Mouse (Mus musculus) left cerebral cortex, postnatal 25 days (tissue): Measurements from ENCODE around the gene Cebpe. TPM values are rescaled to one million over a fixed set of nuclear protein-coding genes. Genes with fewer than 3 reads are reported as not detected.
A peak's percentile ranks its signal among the peaks of the same experiment; 100 is the strongest.

Experiments
- DNase-seq, 2 experiments: peaks; one replicate each; pipeline ENCODE4 v3.0.0; 2022; ENCODE audit warnings: low spot score in 2 of 2, mixed read lengths in 1 of 2
- intact Hi-C: fragments of 180-260 bp; cut with DNase I; formaldehyde crosslinking; loops from one replicate; pipeline ENCODE4 v1.15.1; 2025
- total RNA-seq, 2 experiments: library from RNA; stranded (reverse); gene quantifications; 2 replicates each; pipeline ENCODE4 v1.2.3; 2021

Cebpe gene
- not detected for total RNA-seq

GRCm38 (mm10) chr14:54712074-54712473 is at the start of gene Cebpe:
Gene Cebpe (minus strand): TSS chr14:54712174.
- DNase-seq: no peak
- intact Hi-C loops: loop anchor here (5.0 kb wide), 2 partner anchors 150 to 300 kb away; no protein-coding TSS in a partner anchor

- DNase-seq: peak in 1 of 2 experiments; percentile 76
- intact Hi-C loops: no loop called here
Observed at GRCm38 (mm10) chr14:54756382-54756781, 44.4 kb upstream of the Cebpe start.

GRCm38 (mm10) chr14:54754602-54755018 is 42.6 kb upstream of the Cebpe start:
- peak in 1 of 2 experiments; percentile 59 for DNase-seq
- intact Hi-C loops: loop anchor here (2.0 kb wide), 1 partner anchor 22 kb away; no protein-coding TSS in a partner anchor

GRCm38 (mm10) chr14:54753986-54754601 is 42.1 kb upstream of the Cebpe start:
- no peak for DNase-seq
- intact Hi-C loops: loop anchor here (2.0 kb wide), 1 partner anchor 23 kb away; no protein-coding TSS in a partner anchor

GRCm38 (mm10) chr14:54752938-54753337 is 41.0 kb upstream of the Cebpe start:
- DNase-seq: peak in 1 of 2 experiments; percentile 60
- intact Hi-C loops: no loop called here

- DNase-seq: no peak
- intact Hi-C loops: no loop called here
Observed at GRCm38 (mm10) chr14:54751768-54752167, 39.8 kb upstream of the Cebpe start.

- intact Hi-C loops: no loop called here
- DNase-seq: peak in 1 of 2 experiments; percentile 57
Observed at GRCm38 (mm10) chr14:54749238-54749637, 37.3 kb upstream of the Cebpe start.

GRCm38 (mm10) chr14:54747942-54748917 is 36.3 kb upstream of the Cebpe start:
- intact Hi-C loops: no loop called here
- DNase-seq: no peak

GRCm38 (mm10) chr14:54746038-54746437 is 34.1 kb upstream of the Cebpe start:
- intact Hi-C loops: no loop called here
- no peak for DNase-seq

- intact Hi-C loops: no loop called here
- DNase-seq: no peak
Observed at GRCm38 (mm10) chr14:54744473-54744872, 32.5 kb upstream of the Cebpe start.

GRCm38 (mm10) chr14:54742375-54742774 is 30.4 kb upstream of the Cebpe start:
- no peak for DNase-seq
- intact Hi-C loops: no loop called here

- intact Hi-C loops: no loop called here
- DNase-seq: no peak
Observed at GRCm38 (mm10) chr14:54741721-54742120, 29.7 kb upstream of the Cebpe start.

GRCm38 (mm10) chr14:54737634-54738033 is 25.7 kb upstream of the Cebpe start:
- DNase-seq: no peak
- intact Hi-C loops: no loop called here

- intact Hi-C loops: no loop called here
Observed at GRCm38 (mm10) chr14:54736555-54737552, 24.9 kb upstream of the Cebpe start.

GRCm38 (mm10) chr14:54735221-54735620 is 23.2 kb upstream of the Cebpe start:
- intact Hi-C loops: no loop called here
- DNase-seq: no peak

More at GRCm38 (mm10) chr14:54736555-54737552, 24.9 kb upstream of the Cebpe start:
- DNase-seq: peak; percentile 57 to 87

GRCm38 (mm10) chr14:54734004-54734403 is 22.0 kb upstream of the Cebpe start:
- intact Hi-C loops: no loop called here
- DNase-seq: peak in 1 of 2 experiments; percentile 81

GRCm38 (mm10) chr14:54732206-54732605 is 20.2 kb upstream of the Cebpe start:
- intact Hi-C loops: no loop called here
- DNase-seq: peak in 1 of 2 experiments; percentile 57

- DNase-seq: peak; percentile 50 to 78
- intact Hi-C loops: no loop called here
Observed at GRCm38 (mm10) chr14:54730305-54730704, 18.3 kb upstream of the Cebpe start.
